Mouse (Mus musculus) kidney, postnatal 10 days (tissue): Measurements from ENCODE around the gene Trnt1.
A peak's percentile ranks its signal among the peaks of the same experiment; 100 is the strongest.

ENCODE experiments used
- DNase-seq: peaks from one replicate; pipeline ENCODE4 v3.0.0; 2021; ENCODE audit warnings: mixed read lengths

The Trnt1 gene

DNA sequence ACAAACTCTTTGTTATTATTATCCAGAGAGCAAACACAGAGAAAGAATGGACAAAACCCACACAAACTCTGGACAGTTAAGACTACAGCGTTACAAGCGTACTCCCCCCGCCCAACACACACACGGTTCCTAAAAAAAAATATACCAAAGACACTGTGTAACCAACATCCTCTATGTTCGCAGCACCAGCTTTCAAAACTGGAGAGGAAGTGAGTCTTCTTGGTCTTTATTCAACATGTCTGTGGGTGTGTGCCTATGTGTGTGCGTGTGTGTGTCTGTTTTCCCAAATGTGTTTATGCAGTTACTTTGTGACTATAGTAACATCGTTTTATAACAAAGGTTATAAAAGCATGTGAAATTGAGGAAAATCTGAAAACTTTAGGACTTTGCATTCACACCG lies 22.5 kb downstream of the Trnt1 start:
- DNase-seq: no peak

DNA sequence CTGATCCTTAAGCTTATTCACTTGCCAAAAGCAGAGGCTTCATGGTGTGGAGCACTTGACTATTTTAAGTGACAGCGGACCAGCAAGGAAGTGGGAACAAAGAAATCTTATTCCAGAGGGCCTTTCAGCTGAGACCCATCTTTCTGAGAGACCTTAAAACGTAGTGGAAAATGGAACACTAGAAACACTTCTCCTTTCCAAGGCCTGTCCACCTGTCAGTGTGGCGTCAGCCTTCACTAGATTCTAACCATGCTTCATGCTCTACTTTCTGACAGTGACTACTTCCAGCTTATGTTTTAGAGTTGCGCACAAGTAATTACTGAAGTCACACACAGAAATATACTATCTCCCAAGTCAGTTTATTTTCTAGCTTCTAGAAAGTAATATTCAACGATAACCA lies 23.6 kb downstream of the Trnt1 start:
- no peak for DNase-seq

DNA sequence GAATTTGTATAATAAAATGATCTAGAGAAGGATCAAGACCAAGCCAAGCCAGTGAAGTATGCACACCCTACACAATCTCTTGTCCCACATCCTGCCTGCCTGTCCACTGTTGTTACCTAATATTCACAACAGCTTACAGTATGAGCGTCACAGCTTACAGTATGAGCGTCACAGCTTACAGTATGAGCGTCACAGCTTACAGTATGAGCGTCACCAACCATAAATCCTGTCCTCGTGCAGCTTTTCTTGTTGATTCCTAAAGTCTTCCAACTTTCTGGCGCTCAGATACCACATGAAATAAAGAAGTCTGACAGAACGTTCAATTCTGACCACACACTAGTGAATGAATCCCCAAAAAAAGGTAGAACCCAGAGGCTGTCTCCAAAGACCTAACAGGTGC lies 24.2 kb downstream of the Trnt1 start:
- DNase-seq: no peak

DNA sequence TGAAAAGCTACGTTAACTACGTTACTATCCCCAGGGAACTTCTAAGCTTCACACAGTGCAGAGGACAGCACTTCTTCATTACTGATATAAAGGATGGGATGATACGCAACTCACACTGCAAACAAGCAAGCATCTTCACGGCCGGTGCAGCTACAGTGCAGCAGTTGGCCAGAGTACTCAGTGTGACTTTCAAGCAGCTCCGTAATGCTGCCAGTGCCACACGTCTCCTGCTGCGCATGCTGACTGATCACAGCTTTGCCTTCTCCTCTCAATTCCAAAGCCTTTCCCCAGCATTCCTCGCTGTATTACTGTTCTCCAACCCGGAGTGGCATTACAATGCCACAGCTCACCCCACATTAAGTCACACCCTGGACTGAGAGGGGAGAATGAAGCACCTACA lies 24.7 kb downstream of the Trnt1 start:
- DNase-seq: no peak

DNA sequence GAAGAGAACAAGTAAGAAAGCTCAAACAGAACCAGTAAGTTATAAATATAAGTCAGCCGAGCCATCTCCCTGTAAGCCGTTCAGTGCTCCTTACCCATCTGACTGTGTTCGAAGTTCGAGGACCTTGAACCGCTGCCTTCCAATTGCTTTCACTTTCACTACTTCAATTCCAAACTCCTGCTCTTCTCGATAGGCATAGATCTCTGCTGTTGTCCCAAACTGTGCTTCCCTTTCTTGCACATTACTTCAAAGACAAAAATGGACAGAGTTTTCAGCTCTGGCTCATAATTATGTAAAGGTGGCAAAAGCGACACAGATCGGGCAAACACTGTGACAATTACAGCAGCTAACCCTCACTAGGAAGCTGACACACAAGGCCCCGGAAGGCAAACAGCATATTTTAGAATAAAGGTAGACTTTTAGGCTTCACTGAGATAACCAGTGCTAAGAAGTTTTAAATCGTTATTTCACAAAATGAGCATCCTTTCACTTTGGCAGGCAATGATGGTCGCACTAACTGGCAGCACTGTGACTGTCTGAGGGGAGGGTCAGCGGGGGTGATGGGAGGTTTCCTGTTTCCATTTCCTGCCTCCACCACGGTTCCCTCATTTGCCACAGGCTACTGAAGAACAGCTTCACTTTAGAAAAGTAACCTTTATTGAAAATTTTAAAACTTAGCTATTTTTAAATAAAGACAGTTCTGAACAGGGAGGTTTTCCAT lies 25.3 kb downstream of the Trnt1 start:
- no peak for DNase-seq

DNA sequence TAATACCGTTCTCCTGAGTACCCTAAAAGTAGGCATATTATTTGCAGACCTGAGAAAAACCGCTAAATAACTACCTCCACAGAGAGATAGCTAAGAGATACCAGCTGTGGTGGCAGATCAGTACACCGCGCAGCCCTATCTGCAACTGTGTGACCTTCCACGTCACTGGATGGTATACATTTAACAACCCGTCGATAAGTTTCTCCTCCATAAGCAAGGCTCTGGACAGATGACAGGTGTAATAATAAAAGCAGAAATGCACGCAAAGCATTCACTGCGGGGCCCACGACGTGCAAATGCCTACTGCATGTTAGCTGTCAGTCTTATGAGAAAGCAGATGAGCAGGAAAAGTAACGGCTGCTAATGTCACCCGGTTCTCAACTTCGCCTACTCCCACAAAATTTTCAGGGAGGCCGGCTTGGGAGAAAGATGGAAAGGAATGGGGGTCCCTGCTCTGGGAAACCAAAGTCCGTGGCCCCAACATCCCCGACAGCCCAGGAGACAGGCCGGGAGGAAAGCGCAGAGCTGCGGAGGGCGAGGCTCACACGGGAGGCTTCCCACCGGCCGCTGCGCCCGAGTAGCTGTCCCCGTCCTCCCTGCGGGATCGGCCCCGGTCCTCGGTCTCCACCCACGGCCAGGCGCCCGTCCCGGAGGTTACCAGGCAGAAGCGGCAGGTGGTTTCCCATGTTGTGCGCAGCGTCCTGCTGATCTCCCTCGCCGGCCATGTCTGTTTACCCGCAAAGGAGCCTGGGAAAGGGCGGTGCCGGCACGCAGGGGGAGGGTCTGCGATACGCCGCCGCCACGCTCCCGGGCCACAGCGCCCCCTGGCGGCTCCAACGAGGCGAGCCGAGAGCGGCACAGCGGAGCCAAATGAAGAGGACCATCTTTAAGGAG lies 30.7 kb downstream of the Trnt1 start, which contains the start of gene Crbn:
Gene Crbn (minus strand): TSS at position 745 of the 894 bp plus-strand sequence.
- DNase-seq: peak; percentile 96

DNA sequence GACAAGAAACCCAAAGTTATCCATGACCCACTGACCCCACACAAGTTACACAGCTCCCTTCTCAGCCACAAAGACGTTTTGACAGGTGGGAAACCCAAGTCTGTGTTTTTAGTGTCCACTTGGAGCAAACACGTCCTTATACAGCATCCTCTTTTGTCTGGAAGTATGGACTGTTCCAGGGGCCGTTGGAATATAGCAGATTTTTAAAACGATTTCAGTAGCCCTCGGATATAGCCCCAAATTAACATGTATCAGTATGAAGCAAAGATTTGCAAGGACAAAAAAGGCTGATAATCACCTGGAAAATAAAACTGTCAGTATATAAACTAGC lies 31.3 kb downstream of the Trnt1 start:
- DNase-seq: no peak

DNA sequence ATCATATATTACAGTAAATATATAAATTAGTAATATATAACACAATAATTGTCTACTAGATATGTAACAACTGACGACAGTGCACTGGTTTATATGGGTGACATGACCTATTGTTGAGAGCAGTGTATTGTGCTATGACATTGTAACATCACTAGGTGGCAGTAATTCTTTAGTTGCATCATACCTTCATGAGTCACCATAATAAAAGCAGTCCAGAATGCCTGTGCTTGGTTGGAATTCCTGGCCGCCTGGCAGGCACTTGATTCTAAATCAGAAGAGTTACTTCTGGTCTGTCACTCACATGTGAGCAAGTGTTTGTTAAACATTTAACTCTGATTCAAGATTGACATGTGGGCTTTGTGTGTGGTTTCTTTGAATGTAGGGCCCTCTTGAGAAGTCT lies 36.0 kb downstream of the Trnt1 start:
- peak; percentile 16 for DNase-seq

DNA sequence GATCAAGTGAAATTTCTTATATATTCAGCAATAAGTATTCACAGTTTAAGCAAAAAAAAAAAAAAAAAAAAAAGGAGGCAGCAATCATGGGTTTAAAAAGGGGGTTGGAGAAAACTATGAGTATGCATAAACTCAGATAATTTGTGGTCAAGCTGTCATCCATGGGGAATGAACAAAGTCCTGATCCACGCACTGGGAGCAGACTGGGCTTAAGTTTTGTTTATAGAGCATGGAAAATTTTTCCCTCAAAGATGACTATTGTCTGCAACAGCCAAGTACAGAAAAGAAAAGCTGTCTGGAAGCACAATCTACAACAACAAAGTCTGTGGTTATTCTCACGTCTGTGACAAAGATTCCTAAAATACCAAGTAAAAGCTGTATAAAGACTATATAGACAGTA lies 40.2 kb downstream of the Trnt1 start:
- DNase-seq: no peak

DNA sequence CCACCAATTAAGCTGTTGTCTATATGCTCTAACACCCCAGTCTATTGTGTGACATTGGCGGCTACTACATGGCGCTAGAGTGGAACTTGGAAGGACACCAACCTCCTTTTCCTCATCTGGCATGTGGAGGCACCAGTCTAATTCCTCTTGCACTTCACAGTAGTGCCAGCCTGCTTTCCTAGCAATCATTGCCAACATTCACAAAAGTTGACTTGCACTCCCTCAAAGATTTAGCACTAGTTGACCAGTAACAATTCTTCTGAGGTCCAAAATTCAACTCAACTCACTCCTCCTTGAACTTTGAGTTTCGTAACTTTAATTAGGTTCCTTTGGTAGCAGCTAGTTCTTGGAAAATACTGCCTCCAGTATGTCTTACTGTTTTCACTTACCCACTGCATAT lies 41.8 kb downstream of the Trnt1 start:
- no peak for DNase-seq

DNA sequence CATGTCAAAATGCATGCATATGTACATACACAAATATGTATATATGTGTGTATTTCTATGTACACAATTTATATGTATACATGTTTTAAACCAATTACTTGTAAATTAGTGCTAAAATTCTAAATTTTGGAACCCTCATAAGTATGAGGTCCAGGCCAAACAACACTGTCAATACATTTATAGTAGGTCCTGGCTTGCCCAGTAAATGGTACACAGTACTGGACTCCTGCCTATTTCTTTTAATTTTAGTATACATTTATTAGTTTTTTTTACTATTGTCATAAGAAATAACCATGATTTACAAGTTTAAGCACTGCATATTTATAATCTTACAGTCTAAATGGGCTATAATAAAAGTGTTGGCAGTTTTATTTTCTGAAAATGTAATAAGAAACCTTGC lies 50.3 kb downstream of the Trnt1 start:
- no peak for DNase-seq

DNA sequence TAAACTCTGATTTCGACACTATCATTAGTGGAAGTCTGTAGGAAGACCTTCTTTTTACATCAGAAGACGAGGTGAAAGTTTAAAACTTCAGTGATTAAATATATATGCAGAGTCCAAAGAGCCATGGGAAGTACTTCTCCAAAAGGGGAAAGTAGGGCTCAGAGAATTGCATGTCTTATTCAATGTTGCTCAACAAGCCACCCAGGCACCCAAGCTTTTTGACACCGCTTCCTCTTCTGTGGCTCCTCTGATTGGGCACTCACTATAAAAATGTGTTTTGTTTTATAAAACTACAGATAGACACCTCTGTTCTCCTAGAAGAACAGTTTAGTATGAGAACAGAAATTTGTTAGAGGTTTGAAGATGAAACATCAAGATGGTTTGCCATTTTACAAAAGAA lies 51.0 kb downstream of the Trnt1 start:
- no peak for DNase-seq

DNA sequence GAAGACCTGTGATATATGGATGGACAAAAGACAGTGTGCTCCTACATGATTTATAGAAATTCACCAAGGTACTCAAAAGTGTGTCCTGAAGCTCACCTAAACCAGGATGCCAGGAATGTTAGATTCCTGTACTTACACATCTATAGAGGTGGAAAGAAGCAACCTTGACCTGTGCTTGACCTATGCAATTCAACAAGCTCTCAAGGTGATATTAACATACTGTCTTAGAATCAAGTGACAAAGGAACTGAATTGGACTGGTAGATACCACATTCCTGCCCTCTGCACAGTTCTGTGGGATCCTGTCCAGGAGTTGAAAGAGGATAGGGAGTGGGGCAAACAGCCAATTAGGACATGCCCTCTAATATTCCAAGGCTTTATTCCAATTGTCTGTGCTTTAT lies 51.6 kb downstream of the Trnt1 start:
- no peak for DNase-seq

DNA sequence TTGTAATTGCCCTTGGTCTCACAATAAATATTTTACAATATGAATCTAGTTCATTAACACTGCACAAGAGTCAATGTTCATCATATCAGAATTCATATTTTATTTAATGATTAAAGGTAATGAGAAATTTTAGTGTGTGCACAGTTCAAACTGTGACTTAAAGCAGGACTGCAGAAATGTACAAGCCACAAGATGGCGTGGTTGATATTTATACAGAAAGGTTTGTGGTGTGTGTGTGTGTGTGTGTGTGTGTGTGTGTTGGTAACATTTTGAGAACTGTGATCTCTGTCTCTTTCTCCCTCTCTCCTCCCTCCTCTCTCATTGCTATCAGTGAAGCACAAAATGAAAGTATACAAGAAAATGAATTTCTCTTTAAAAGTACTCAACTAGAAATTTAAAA lies 53.4 kb downstream of the Trnt1 start:
- peak; percentile 39 for DNase-seq
